Mouse (Mus musculus) 3134 (cell line): ENCODE results near the gene Alyref2.

Source experiments
- DNase-seq: peaks from one replicate; pipeline ENCODE4 v3.0.0-alpha.2; 2011; ENCODE audit warnings: low spot score; ENCODE audit not compliant: insufficient read length; ENCODE audit errors: extremely low read depth

The Alyref2 gene

GRCm38 (mm10) chr1:171501016-171501610, 2.2 kb upstream of the Alyref2 start:
- no peak for DNase-seq

- peak; percentile 40 for DNase-seq
These were observed 1.6 kb upstream of the Alyref2 start for GRCm38 (mm10) chr1:171501636-171502080.

- peak; percentile 76 for DNase-seq
These were observed 659 bp upstream of the Alyref2 start for GRCm38 (mm10) chr1:171502388-171503249.

- DNase-seq = peak; percentile 97
These were observed 464 bp downstream of the Alyref2 start for GRCm38 (mm10) chr1:171503592-171504291.

GRCm38 (mm10) chr1:171504586-171504985, 1.3 kb downstream of the Alyref2 start:
- DNase-seq = no peak

GRCm38 (mm10) chr1:171513234-171513633, 10.0 kb downstream of the Alyref2 start:
- DNase-seq = no peak

GRCm38 (mm10) chr1:171513760-171514159, 10.5 kb downstream of the Alyref2 start:
- DNase-seq = no peak

GRCm38 (mm10) chr1:171515039-171515438, 11.8 kb downstream of the Alyref2 start:
- DNase-seq = no peak

GRCm38 (mm10) chr1:171515557-171515956, 12.3 kb downstream of the Alyref2 start:
- DNase-seq = no peak

GRCm38 (mm10) chr1:171531367-171531766, 28.1 kb downstream of the Alyref2 start:
- DNase-seq = no peak

- no peak for DNase-seq
These were observed 29.6 kb downstream of the Alyref2 start for GRCm38 (mm10) chr1:171532830-171533229.

- DNase-seq = no peak
These were observed 31.3 kb downstream of the Alyref2 start for GRCm38 (mm10) chr1:171534557-171534956.

GRCm38 (mm10) chr1:171535194-171535593, 31.9 kb downstream of the Alyref2 start, which contains the start of gene Itln1:
Gene Itln1 (minus strand): TSS chr1:171535294.
- DNase-seq = no peak

- no peak for DNase-seq
These were observed 37.4 kb downstream of the Alyref2 start for GRCm38 (mm10) chr1:171540694-171541093.

- DNase-seq = no peak
These were observed 48.0 kb downstream of the Alyref2 start for GRCm38 (mm10) chr1:171551326-171551725.

GRCm38 (mm10) chr1:171552230-171552629, 49.0 kb downstream of the Alyref2 start:
- DNase-seq = no peak

GRCm38 (mm10) chr1:171553359-171554341, 50.4 kb downstream of the Alyref2 start:
- DNase-seq = no peak
